Comparison of ENCODE assay signal across 8 mouse cellular contexts in the genomic region with DNA sequence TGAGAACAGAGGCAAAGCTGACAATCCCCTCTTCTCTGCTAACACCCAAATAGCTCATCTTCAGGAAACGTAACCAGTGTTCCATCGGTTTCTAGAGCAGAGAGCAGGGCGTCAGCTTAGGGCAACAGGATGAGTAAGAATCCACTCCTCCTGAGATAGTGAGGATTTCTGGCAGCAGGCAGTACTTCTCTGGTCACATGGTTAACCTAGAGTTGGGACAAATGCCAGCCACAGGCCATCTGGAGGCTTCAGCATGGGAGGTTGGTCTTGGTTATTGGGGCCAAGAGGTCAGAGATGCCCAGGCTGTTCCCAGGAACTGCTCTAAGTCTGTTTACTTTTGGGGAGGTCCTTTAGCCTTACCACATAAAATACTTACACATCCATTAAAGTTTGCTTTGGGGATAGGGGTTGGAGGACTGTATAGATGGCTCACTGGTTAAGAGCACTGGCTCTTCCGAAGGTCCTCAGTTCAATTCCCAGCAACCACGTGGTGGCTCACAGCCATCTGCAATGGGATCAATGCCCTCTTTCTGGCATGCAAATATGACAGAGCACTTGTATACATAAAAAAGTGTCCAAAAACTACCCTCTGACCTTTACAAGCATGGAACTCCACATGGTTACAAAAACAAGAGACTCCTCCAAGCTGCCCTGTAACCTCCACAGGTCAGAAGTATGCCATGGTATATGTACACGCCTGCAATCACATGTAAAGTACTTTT. TPM values are rescaled to one million over a fixed set of nuclear protein-coding genes. Genes with fewer than 3 reads are reported as not detected.
DNase-seq lines count a peak whose midpoint lies in the region; ATAC-seq and TF ChIP-seq lines count a peak whose summit lies in the region.

No protein-coding gene starts in this region.

- TF ChIP-seq CTCF in hindbrain, postnatal 0 days (IDR thresholded peaks at IDR 0.05; ENCODE audit: low read depth), result no peak

- no peaks in the 10 kb centered on the region for H3K9me3 ChIP-seq in hindbrain, postnatal 0 days (ENCODE audit: low read length)
- H3K9me3 ChIP-seq in hindbrain, embryonic 11.5 days (ENCODE audit: control insufficient read depth, low read length), result no peaks in the 10 kb centered on the region

- peaks cover 40% of the 10 kb centered on the region for H3K36me3 ChIP-seq in hindbrain, postnatal 0 days (ENCODE audit: insufficient read depth, low read length)
- H3K36me3 ChIP-seq in hindbrain, embryonic 11.5 days (ENCODE audit: control insufficient read depth, insufficient read depth, low read length), result peaks cover 22% of the 10 kb centered on the region

- H3K27ac ChIP-seq in hindbrain, postnatal 0 days, result no peak overlapping the region
- H3K27ac ChIP-seq in hindbrain, embryonic 11.5 days (ENCODE audit: low read depth, low read length), result no peak overlapping the region

- ATAC-seq in hindbrain, postnatal 0 days, result peak; percentile 50; the same call in 1 of the 2 replicates
- no peak for ATAC-seq in hindbrain, embryonic 11.5 days (ENCODE audit: low FRiP score)

- no peak overlapping the region for H3K4me3 ChIP-seq in hindbrain, postnatal 0 days (ENCODE audit: low read length)
- no peak overlapping the region for H3K4me3 ChIP-seq in hindbrain, embryonic 11.5 days (ENCODE audit: low read depth, low read length)

- DNase-seq in hindbrain, postnatal 0 days (ENCODE audit: low spot score), result peak; percentile 71
- DNase-seq in hindbrain, embryonic 11.5 days (ENCODE audit: low spot score), result no peak
- DNase-seq in adrenal gland, adult 18-20 months (ENCODE audit: low spot score in 2 of 2), result peak; percentile 39 to 50
- DNase-seq in fibroblast of lung, adult 2 months (ENCODE audit: low read depth), result peak; percentile 33
- peak; percentile 97 for DNase-seq in large intestine, adult 2 months (ENCODE audit: low read depth, low spot score)
- no peak for DNase-seq in right cerebral cortex, postnatal 10 days (ENCODE audit: low spot score in 2 of 2)
- DNase-seq in layer of hippocampus, postnatal 14 days (ENCODE audit: low spot score in 2 of 2), result no peak
- no peak for DNase-seq in thymus, postnatal 36 days

- 71% methylated on average over 6 of the region's 6 CpGs for WGBS in hindbrain, postnatal 0 days
- whole genome bisulfite sequencing in hindbrain, embryonic 11.5 days, result 75% methylated on average over 6 of the region's 6 CpGs
- WGBS in large intestine, adult 2 months, result 15% methylated on average over 6 of the region's 6 CpGs

- no peak overlapping the region for H3K9ac ChIP-seq in hindbrain, postnatal 0 days (replicated peaks; ENCODE audit: low read length)
- no peak overlapping the region for H3K9ac ChIP-seq in hindbrain, embryonic 11.5 days (ENCODE audit: low read depth, low read length)

- H3K4me1 ChIP-seq in hindbrain, postnatal 0 days (ENCODE audit: insufficient read depth, low read length), result no peaks in the 10 kb centered on the region
- H3K4me1 ChIP-seq in hindbrain, embryonic 11.5 days (replicated peaks; ENCODE audit: control insufficient read depth, insufficient read depth, low read length), result no peaks in the 10 kb centered on the region

- H3K27me3 ChIP-seq in hindbrain, postnatal 0 days (ENCODE audit: insufficient read depth, low read length), result no peaks in the 10 kb centered on the region
- no peaks in the 10 kb centered on the region for H3K27me3 ChIP-seq in hindbrain, embryonic 11.5 days (ENCODE audit: control insufficient read depth, insufficient read depth, low read length)

- H3K4me2 ChIP-seq in hindbrain, postnatal 0 days (ENCODE audit: low read depth, low read length), result no peak overlapping the region
- H3K4me2 ChIP-seq in hindbrain, embryonic 11.5 days (replicated peaks; ENCODE audit: low read depth, low read length), result no peak overlapping the region

RNA-seq across cellular contexts. Expression of gene Grk2, which starts 9.4 kb away (rescaled TPM):
- total RNA-seq in hindbrain, postnatal 0 days (2014; rRNA removed), result 138 and 142 TPM in 2 replicates
- polyA plus RNA-seq in hindbrain, postnatal 0 days (2015; fragmentation: Nextera tagmentation; extraction: Ambion mirVana), result 25.8 and 26.2 TPM in 2 replicates
- polyA plus RNA-seq in hindbrain, embryonic 11.5 days (2014; fragmentation: Nextera tagmentation; extraction: Ambion mirVana), result 12.5 and 13.9 TPM in 2 replicates
- total RNA-seq in adrenal gland, adult 18-20 months (2021), result 10 to 100 TPM; 55.9 to 62.9 TPM
- 99.9 and 108 TPM in 2 replicates for polyA plus RNA-seq in large intestine, adult 2 months (2012; rRNA removed)
- 100 to 1,000 TPM; 146 to 150 TPM for total RNA-seq in layer of hippocampus, postnatal 14 days (2021)

RNA-seq across cellular contexts. Expression of gene Ankrd13d, which starts 32.4 kb away (rescaled TPM):
- 97.2 and 121 TPM in 2 replicates for total RNA-seq in hindbrain, postnatal 0 days (2014; rRNA removed)
- 70.9 and 71.5 TPM in 2 replicates for polyA plus RNA-seq in hindbrain, postnatal 0 days (2015; fragmentation: Nextera tagmentation; extraction: Ambion mirVana)
- 8.6 and 11.0 TPM in 2 replicates for polyA plus RNA-seq in hindbrain, embryonic 11.5 days (2014; fragmentation: Nextera tagmentation; extraction: Ambion mirVana)
- 1 to 10 TPM; 3.2 to 5.0 TPM for total RNA-seq in adrenal gland, adult 18-20 months (2021)
- 2.0 and 2.4 TPM in 2 replicates for polyA plus RNA-seq in large intestine, adult 2 months (2012; rRNA removed)
- 10 to 100 TPM; 70.3 to 81.8 TPM for total RNA-seq in layer of hippocampus, postnatal 14 days (2021)

RNA-seq across cellular contexts. Expression of gene Ssh3, which starts 46.4 kb away (rescaled TPM):
- total RNA-seq in hindbrain, postnatal 0 days (2014; rRNA removed), result 64.6 and 69.6 TPM in 2 replicates
- 18.9 and 21.8 TPM in 2 replicates for polyA plus RNA-seq in hindbrain, postnatal 0 days (2015; fragmentation: Nextera tagmentation; extraction: Ambion mirVana)
- polyA plus RNA-seq in hindbrain, embryonic 11.5 days (2014; fragmentation: Nextera tagmentation; extraction: Ambion mirVana), result 2.8 and 3.9 TPM in 2 replicates
- 10 to 100 TPM; 23.7 to 31.6 TPM for total RNA-seq in adrenal gland, adult 18-20 months (2021)
- 102 and 151 TPM in 2 replicates for polyA plus RNA-seq in large intestine, adult 2 months (2012; rRNA removed)
- total RNA-seq in layer of hippocampus, postnatal 14 days (2021), result 10 to 100 TPM; 51.6 to 55.7 TPM

Comparison
In these comparisons a context has a peak if more than half of its experiments do, and no peak if none do; other contexts are left out.
1. DNase-seq: peak in hindbrain, postnatal 0 days (single experiment), adrenal gland, adult 18-20 months (2 of 2), fibroblast of lung, adult 2 months (single experiment) and large intestine, adult 2 months (single experiment); none in hindbrain, embryonic 11.5 days (single experiment), right cerebral cortex, postnatal 10 days (0 of 2), layer of hippocampus, postnatal 14 days (0 of 2) and thymus, postnatal 36 days (0 of 2).
2. RNA of gene Ankrd13d, which starts 32.4 kb away (total RNA-seq): 97.2 to 121 TPM in hindbrain, postnatal 0 days and 70.3 to 81.8 TPM in layer of hippocampus, postnatal 14 days; 3.2 to 5.0 TPM in adrenal gland, adult 18-20 months; every median in the first group is over 10 times any median in the second.